Mouse (Mus musculus): ENCODE measurements around the gene Rpl7l1. TPM values are rescaled to one million over a fixed set of nuclear protein-coding genes. Genes with fewer than 3 reads are reported as not detected.

Rpl7l1 gene
- total RNA-seq (2021), result 10 to 100 TPM; 34.9 to 55.9 TPM
- long read RNA-seq, experiment 1, transcript Rpl7l1-201 (7 exons, 2,606 nt), result major isoform, 33 of 54 reads
- long read RNA-seq, experiment 1, partial matches to known transcripts, result 7 of 54 reads
- long read RNA-seq, experiment 1, other reads (novel, unspliced or antisense), result 14 of 54 reads
- long read RNA-seq, experiment 2, transcript Rpl7l1-201 (7 exons, 2,606 nt), result major isoform, 13 of 26 reads
- long read RNA-seq, experiment 2, partial matches to known transcripts, result 8 of 26 reads
- long read RNA-seq, experiment 2, other reads (novel, unspliced or antisense), result 5 of 26 reads

DNA sequence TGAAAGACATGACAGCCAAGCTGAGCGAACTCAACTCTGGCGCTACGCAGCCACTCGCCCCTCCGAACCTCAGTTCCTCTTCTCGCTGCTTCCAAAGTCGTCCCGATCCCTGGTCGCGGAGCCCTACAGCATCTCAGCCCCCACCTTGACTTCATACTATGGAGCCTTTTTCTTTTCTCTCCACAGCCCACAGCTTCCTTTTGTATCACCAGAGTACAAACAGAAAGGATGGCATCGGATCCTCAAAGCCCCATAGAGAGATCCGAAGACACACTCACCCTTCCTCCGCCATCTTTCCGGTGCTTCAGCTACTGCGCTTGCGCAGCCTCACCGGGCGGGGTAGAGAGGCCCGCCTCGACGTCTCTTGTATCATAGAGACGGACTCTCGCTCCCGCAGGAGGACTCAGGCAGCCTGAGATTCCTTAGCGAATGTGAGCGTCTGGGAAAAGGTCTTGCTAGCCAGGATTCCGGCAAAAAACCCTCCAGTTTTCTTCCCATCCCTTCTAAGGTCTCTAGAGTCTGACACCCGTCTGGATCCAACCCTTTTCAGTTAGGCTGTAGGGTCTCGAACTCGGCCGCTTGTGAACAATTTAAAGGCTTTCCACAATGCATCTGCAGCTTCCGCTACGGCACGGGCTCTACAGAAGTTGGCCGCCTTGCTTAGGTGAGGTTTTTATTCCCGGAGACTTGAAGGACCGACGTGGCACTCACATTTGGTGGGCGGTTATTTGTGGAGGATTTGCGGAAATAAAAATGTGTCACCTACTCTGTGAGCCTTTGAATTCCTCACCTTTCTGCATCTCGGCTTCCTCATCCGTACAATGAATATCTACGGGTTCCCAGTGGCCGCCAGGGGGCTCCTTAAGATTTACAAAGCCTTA lies at the start of gene Rpl7l1:
TSS of gene Rpl7l1 (minus strand) at position 332 of the 881 bp plus-strand sequence.
- intact Hi-C loops (cut with DNase I), result loop anchor here (2.0 to 5.0 kb wide), 2 partner anchors 75 to 106 kb away; partner anchors contain the start of gene Bicral
- DNase-seq, result peak; percentile 95
- peak; percentile 78 for TF ChIP-seq CTCF (IDR thresholded peaks at IDR 0.05)

DNA sequence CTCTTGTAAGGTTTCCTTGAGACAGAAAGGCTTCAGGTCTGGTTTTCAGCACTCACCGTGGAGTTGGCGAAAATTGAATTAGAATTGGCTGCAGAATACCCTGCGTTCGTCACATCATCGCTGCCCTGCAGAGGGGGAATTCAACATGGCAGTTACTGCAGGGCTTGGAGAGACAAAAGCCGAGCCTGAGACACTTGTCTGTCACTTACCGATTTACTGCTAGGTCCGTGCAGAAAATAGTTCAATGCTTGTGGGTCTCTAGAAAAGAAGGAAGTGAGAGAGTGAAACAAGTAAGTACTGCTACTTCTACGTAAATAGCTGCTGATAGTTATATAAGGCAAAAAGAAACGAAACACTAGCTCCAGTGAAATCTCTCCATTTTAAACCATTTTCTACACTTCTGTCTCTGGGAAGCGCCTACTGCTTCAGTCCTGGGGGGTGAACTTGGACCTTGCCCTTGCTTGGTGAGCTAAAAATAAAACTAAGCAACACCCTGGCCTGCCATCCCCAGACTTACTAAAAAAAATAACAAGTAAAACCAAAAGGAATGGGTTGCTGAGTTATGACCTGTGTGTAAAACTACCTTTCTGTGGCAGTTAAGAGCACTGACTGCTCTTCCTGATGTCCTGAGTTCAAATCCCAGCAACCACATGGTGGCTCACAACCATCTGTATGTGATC lies 47.5 kb upstream of the Rpl7l1 start:
- Histone ChIP-seq H3K27ac (peak overlapping the region; percentile 56), H3K4me3 (no peak overlapping the region; the same call in 1 of the 2 replicates)
- no peak for TF ChIP-seq CTCF (IDR thresholded peaks at IDR 0.05)
- DNase-seq, result no peak
- intact Hi-C loops (cut with DNase I), result no loop called here

More for the DNA sequence above, at the start of gene Rpl7l1:
- Histone ChIP-seq H3K4me3 (peak within 1 kb of the TSS; percentile 96), H3K27ac (peak within 1 kb of the TSS; percentile 84)

DNA sequence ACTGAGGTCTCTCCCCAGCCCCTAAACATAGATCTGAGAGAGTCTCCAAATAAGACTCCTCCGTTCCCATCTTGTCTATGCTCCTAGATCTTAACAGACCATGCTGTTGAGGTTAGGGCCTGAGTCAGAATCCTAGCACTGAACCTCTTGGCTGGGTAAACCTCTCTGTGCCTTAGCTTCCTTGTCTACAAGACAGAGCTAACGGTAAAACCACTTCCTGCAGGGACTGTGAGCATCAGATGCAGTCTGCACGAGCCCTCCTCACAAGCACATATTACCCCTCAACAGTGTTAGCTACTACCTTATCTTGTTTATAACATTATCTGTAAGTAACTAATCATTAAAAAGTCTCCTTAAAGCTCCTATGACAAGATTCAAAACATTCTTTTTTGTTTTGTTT lies 46.5 kb upstream of the Rpl7l1 start:
- H3K27ac ChIP-seq, result no peak overlapping the region
- DNase-seq, result no peak
- no peak for TF ChIP-seq CTCF (IDR thresholded peaks at IDR 0.05)
- intact Hi-C loops (cut with DNase I), result no loop called here
- H3K4me3 ChIP-seq, result no peak overlapping the region

DNA sequence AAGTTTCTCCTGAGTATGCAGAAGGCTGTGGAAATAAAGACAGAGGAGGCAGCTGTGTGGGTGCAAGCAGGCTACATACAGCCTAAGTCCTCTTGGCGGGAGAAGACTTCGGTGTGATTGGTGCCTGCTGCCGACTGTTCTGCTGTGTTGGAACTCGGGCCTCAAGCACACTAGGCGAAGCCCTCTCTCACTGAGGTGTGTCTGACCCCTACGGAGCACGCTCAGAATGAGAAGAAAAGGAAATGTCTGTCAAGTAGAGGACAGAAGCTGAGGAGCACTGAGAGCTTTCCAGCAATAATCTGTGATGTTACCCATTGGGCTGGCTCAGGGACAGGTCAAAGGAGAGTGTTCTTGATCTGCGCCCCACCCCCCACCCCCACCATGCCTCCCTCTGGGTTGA lies 40.6 kb upstream of the Rpl7l1 start:
- no peak for TF ChIP-seq CTCF (IDR thresholded peaks at IDR 0.05)
- intact Hi-C loops (cut with DNase I), result no loop called here
- no peak overlapping the region for H3K4me3 ChIP-seq
- no peak overlapping the region for H3K27ac ChIP-seq
- no peak for DNase-seq

DNA sequence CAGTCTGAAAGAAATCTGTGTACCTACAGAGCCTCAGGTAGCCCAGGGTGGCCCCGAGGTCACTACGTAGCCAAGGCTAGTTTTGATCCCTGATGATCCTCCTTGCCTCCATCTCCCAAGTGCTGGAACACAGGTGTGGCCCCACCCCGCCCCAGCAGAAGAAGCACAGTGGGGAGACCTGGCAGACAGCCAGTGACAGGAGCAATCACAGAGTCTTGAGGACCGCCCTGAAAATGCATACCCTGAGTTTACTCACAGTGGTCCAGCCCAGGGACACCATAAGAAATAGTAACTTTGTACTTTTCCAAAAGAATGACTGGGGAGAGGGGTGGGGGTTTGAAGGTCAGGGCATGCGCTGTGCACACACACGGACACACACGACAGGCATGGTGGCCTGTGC lies 38.2 kb upstream of the Rpl7l1 start:
- H3K4me3 ChIP-seq, result no peak overlapping the region
- H3K27ac ChIP-seq, result no peak overlapping the region
- TF ChIP-seq CTCF (IDR thresholded peaks at IDR 0.05), result no peak
- intact Hi-C loops (cut with DNase I), result no loop called here
- no peak for DNase-seq

DNA sequence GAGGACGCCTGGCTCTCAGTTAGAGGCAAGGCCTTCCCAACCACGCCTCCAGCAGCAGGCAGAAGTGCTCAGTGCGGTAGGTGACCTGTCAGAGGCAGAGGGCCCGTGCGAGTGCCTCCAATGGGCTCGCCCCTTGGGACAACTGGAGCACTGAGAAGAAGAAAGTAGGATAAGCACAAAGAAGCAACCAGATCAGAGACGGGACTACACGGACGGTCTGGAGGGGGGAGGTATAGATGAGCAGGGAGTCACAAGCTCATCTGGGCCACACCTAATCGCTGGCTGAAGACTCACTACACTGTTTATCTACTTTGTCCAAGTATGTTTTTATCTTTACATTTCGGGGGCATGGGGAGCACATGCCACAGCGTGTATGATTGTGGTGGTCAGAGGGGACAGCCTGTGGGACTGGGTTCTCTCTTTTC lies 35.3 kb upstream of the Rpl7l1 start:
- DNase-seq, result no peak
- no peak for TF ChIP-seq CTCF (IDR thresholded peaks at IDR 0.05)
- no peak overlapping the region for H3K27ac ChIP-seq
- no peak overlapping the region for H3K4me3 ChIP-seq
- intact Hi-C loops (cut with DNase I), result no loop called here

DNA sequence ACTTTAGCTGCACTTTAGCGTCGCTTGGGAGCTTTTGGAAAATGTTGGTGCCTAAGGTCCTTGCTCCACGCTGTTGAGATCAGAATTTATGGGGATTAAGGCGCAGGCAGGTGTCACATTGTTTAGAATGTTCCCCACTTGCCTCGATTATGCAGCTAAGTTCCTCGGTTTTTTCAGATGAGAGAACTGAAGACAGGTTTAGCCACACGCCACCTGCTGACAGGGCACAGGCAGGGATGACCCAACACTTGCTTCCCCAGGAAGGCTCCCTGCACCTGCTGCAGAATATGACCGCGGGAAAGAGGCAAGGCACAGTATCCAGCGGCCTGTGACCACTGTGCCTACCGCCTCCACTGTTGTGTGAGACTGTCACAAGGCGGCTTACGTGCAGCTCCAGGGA lies 33.8 kb upstream of the Rpl7l1 start:
- TF ChIP-seq CTCF (IDR thresholded peaks at IDR 0.05), result no peak
- Histone ChIP-seq H3K27ac (no peak overlapping the region), H3K4me3 (no peak overlapping the region)
- intact Hi-C loops (cut with DNase I), result no loop called here
- DNase-seq, result no peak

DNA sequence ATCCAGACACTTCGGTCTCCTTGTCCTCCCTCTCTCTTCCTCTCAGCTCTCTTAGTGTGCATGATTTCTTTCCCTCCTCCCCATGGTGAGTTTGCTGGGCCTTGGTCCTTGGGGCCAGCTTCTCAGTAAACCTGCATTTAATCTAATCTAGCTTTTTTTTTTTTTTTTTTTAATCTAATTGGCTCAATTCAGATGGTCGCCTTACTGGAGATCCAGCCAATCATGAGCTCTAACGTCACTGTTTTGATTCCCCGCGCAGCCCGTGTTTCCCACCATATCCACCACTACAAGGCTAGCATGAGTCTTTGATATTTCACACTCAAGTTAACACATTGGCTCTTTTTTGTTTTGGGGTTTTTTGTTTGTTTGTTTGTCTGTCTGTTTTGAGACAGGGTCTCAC lies 32.0 kb upstream of the Rpl7l1 start:
- no peak for TF ChIP-seq CTCF (IDR thresholded peaks at IDR 0.05)
- H3K27ac ChIP-seq, result no peak overlapping the region
- no peak overlapping the region for H3K4me3 ChIP-seq
- intact Hi-C loops (cut with DNase I), result no loop called here
- no peak for DNase-seq

DNA sequence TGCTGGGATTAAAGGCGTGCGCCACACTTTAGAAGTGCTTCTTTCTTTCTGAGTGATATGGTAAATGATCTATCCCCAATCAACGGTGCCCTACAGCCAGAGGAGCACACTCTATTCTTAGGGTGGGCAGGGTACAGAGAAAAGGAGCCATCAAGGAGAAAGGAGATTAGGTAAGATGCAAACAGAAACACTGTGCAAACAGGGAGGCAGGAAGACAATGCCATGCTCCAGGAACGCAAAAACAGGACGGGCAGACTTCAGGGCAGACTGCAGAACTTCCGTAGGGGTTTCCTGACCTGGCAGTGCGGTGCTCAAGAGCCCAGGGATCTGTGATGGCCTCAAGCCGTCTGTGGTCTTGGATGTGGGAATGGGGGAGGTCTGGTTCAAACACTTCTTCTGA lies 31.2 kb upstream of the Rpl7l1 start:
- Histone ChIP-seq H3K27ac (no peak overlapping the region), H3K4me3 (no peak overlapping the region)
- no peak for DNase-seq
- intact Hi-C loops (cut with DNase I), result no loop called here
- TF ChIP-seq CTCF (IDR thresholded peaks at IDR 0.05), result no peak

DNA sequence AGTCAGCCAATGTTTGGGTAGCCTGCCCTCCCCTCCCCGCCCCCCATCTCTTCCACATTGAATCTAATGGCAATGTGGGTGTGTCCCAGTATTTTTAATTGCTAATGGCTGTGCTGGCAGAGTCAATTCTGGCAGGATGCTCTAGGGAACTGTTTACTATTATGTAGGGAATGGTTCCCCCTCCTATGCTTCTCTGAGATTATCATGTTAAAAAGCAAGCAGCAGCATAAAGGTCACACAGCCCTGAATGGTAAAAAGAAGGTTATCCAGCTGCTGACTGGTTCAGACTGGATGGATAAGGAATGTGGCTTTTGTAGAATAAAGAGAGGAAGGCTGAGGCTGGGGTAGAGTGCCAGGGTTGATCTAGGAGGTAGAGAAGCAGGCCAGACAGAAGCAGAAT lies 30.0 kb upstream of the Rpl7l1 start:
- no peak for TF ChIP-seq CTCF (IDR thresholded peaks at IDR 0.05)
- no peak overlapping the region for H3K27ac ChIP-seq
- H3K4me3 ChIP-seq, result no peak overlapping the region
- DNase-seq, result no peak
- intact Hi-C loops (cut with DNase I), result no loop called here

DNA sequence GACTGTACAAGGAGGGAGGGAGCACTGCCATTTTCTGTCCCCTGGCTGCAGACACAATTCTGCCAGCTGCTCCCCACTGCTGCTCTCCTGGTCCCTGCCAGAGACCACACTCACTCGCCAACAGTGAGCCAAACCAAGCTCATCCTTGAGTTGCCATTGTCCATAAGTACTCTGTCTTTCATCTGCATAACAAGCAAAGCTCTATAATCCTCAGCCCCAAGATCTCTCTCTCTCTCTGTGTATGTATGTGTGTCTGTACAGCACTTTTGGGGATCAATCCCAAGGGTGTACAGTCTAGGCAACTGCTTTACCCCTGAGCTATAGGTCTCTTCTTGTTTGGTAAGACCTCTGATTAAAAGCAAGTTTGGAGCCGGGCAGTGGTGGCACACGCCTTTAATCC lies 28.2 kb upstream of the Rpl7l1 start:
- no peak for TF ChIP-seq CTCF (IDR thresholded peaks at IDR 0.05)
- no peak for DNase-seq
- Histone ChIP-seq H3K27ac (no peak overlapping the region), H3K4me3 (no peak overlapping the region)
- intact Hi-C loops (cut with DNase I), result no loop called here

DNA sequence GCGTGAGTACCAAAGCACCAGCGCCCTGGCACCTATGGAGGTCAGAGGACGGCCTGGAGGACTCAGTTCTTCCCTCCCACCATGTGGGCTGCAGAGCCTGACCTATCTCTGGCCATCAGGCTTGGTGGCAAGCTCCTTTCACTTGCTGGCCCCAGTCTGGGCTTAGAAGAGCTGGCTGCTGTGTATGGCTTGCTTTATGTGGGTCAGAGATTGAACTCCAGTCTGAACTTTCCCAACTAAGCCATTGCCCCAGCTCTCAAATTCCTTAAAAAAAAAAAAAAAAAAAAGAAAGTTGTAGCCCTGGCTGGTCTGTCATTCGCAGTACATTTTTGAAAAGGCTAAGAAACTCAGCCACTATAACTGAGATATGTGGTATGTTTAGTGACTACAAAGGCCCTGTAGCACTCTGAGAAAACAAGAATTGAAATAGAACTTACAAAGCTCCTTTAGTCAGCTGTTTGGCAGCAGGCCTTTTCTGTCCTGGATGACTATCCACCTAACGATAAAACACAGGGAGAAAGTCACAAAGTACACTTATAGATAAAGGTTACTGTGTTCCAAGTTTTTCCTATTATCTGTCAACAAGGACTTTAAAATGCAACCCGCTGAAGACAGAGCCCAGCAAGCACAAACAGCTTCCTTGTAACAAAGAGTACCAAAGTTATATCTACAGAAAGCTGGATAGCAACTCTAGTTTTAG lies 26.8 kb upstream of the Rpl7l1 start:
- no peak overlapping the region for H3K27ac ChIP-seq

More for the DNA sequence above, 26.8 kb upstream of the Rpl7l1 start:
- no peak for DNase-seq
- intact Hi-C loops (cut with DNase I), result no loop called here
- no peak for TF ChIP-seq CTCF (IDR thresholded peaks at IDR 0.05)
- no peak overlapping the region for H3K4me3 ChIP-seq
